Mouse (Mus musculus) heart, postnatal 0 days (tissue): Measurements from ENCODE around the gene Eif3c. TPM values are rescaled to one million over a fixed set of nuclear protein-coding genes. Genes with fewer than 3 reads are reported as not detected.
A peak's percentile ranks its signal among the peaks of the same experiment; 100 is the strongest.

Source experiments
- ATAC-seq: fragments of 200-750 bp; cut with Nextera tagmentation; 2 replicates; pipeline ENCODE4 v1.8.0; 2017; ENCODE audit warnings: low read depth, moderate number of reproducible peaks, moderate library complexity; ENCODE audit not compliant: insufficient read depth
- DNase-seq: peaks from one replicate; pipeline ENCODE4 v3.0.0-alpha.2; 2016; ENCODE audit warnings: low spot score
- H3K27ac ChIP-seq: fragments of 300-500 bp; sonication (generic); 2 replicates; pipeline ENCODE4 v1.5.1; 2014; ENCODE audit warnings: low read depth, mild to moderate bottlenecking
- H3K27me3 ChIP-seq: fragments of 300-500 bp; sonication (generic); 2 replicates; pipeline ENCODE4 v1.6.1; 2014; ENCODE audit warnings: low read length, mixed read lengths; ENCODE audit not compliant: control insufficient read depth, insufficient read depth
- H3K36me3 ChIP-seq: fragments of 300-500 bp; sonication (generic); replicated peaks from 2 replicates; pipeline ENCODE4 v1.6.1; 2014; ENCODE audit warnings: low read length, mixed read lengths; ENCODE audit not compliant: control insufficient read depth, insufficient read depth
- H3K4me1 ChIP-seq: fragments of 300-500 bp; sonication (generic); 2 replicates; pipeline ENCODE4 v1.6.1; 2014; ENCODE audit warnings: antibody characterized with exemption; ENCODE audit not compliant: control insufficient read depth, insufficient read depth
- H3K4me2 ChIP-seq: fragments of 300-500 bp; sonication (generic); 2 replicates; pipeline ENCODE4 v1.6.1; 2014; ENCODE audit warnings: low read depth, mild to moderate bottlenecking, low read length, moderate library complexity
- H3K4me3 ChIP-seq: fragments of 300-500 bp; sonication (generic); 2 replicates; pipeline ENCODE4 v1.5.1; 2014; ENCODE audit warnings: low read depth, low read length
- H3K9ac ChIP-seq: fragments of 300-500 bp; sonication (generic); replicated peaks from 2 replicates; pipeline ENCODE4 v1.6.1; 2014; ENCODE audit warnings: low read depth, low read length, mixed read lengths
- H3K9me3 ChIP-seq: fragments of 300-500 bp; sonication (generic); replicated peaks from 2 replicates; pipeline ENCODE4 v1.6.1; 2016; ENCODE audit warnings: low read length; ENCODE audit not compliant: control insufficient read depth
- CTCF ChIP-seq: IDR thresholded peaks from 2 replicates; pipeline ENCODE4 v1.5.1; 2016; ENCODE audit warnings: antibody characterized with exemption, control low read depth, low read depth
- EP300 ChIP-seq: IDR thresholded peaks from 2 replicates; pipeline ENCODE4 v1.6.1; 2016; ENCODE audit warnings: antibody characterized with exemption, low read depth
- WGBS: fragments of 180-500 bp; shearing (Covaris S2); extraction: QIAGEN DNeasy Blood & Tissue Kit; methylation state at CpG from one replicate; pipeline ENCODE4 v1.1.7; 2014; 5-methylcytosine and 5-hydroxymethylcytosine counted together
- microRNA-seq: library from miRNA; unstranded; fragments of <30 nt; microRNA quantifications from one replicate; pipeline ENCODE4, GENCODE M21; 2016
- polyA plus RNA-seq: library from polyadenylated mRNA; unstranded; fragments of >200 nt; fragmentation: Nextera tagmentation; extraction: Ambion mirVana; gene quantifications from 2 replicates; pipeline ENCODE4 v1.2.1, GENCODE M21; 2015
- total RNA-seq: library from RNA; depleted of rRNA; stranded (reverse); fragments of >200 nt; gene quantifications from 2 replicates; pipeline ENCODE4 v1.2.3, GENCODE M21; 2014; ENCODE audit warnings: low replicate concordance; rRNA removed

The Eif3c gene
- total and polyA plus RNA-seq, 2 experiments from 2014 or later = 103 to 114 TPM

DNA sequence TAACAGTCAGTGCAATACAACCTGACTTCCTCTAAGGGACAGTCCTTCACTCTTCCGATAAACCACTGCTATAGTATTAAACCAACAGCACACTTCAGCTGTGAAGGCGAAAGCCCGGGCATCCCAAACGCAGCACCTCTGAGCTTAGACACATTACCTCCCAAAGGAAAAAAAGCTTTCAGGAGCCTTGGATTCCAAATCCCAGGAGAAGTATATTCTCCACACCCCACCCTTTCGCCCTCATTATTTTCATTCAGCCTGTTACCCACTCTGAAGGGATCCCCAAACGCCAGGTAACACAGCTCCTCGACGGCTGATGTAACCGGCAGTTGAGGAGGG is 64.6 kb downstream of the Eif3c start:
- H3K9me3 ChIP-seq = no peaks in the 10 kb centered on the region
- H3K36me3 ChIP-seq = peaks cover 46% of the 10 kb centered on the region
- H3K4me3 ChIP-seq = peak overlapping the region; percentile 92
- ATAC-seq (no peak), DNase-seq (no peak)
- H3K9ac ChIP-seq = peak overlapping the region; percentile 98
- H3K4me2 ChIP-seq = peak overlapping the region; percentile 93
- no peak for TF ChIP-seq CTCF
- TF ChIP-seq EP300 = no peak
- peaks cover 8% of the 10 kb centered on the region; the same call in 1 of the 2 replicates for H3K4me1 ChIP-seq
- peak overlapping the region; percentile 99 for H3K27ac ChIP-seq
- WGBS = 3% methylated on average over 9 of the region's 9 CpGs
- H3K27me3 ChIP-seq = no peaks in the 10 kb centered on the region

DNA sequence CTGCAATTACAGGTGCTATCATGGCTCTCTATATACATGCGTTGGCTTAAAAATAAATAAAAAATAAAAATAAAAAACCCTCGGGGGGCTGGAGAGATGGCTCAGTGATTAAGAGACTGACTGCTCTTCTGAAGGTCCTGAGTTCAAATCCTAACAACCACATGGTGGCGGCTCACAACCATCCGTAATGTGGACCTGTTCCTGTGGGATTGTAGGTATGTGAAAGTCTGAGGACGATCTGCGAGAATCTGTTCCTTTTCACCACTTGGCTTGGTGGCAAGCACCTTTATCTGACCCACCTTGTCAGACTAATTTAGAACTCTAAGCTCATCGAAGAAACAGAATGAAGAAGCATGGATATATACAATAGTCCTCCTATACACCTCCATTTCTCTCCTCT is 66.8 kb downstream of the Eif3c start:
- no peak overlapping the region for H3K4me2 ChIP-seq
- no peak overlapping the region for H3K27ac ChIP-seq
- TF ChIP-seq CTCF (no peak), EP300 (no peak)
- no peak for ATAC-seq
- DNase-seq = no peak
- H3K9ac ChIP-seq = no peak overlapping the region
- no peaks in the 10 kb centered on the region for H3K9me3 ChIP-seq
- peaks cover 8% of the 10 kb centered on the region; the same call in 1 of the 2 replicates for H3K4me1 ChIP-seq
- 88% methylated on average over 7 of the region's 7 CpGs for WGBS
- no peaks in the 10 kb centered on the region for H3K27me3 ChIP-seq
- no peak overlapping the region for H3K4me3 ChIP-seq
- peaks cover 68% of the 10 kb centered on the region for H3K36me3 ChIP-seq

DNA sequence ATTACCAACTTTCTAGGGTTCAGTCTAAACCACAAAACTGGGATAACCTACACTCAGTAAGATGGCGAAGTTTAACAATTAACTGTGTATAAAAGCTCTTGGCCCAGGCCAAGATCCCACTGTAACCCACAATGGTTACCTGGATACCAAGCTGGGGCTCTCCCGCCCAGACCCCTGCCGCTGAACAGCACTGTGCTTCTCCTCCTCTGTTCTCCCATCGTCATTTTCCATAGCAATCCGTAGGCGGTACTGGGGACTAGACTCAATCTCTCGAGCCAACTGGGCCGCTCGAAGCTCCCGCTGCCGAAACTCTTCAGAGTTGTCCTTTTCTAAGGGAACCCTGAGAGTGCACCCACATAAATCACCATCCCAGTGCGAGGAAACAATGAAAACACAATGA is 68.2 kb downstream of the Eif3c start:
- DNase-seq = no peak
- Histone ChIP-seq H3K4me2 (no peak overlapping the region), H3K4me1 (peaks cover 8% of the 10 kb centered on the region; the same call in 1 of the 2 replicates), H3K27ac (no peak overlapping the region), H3K36me3 (peaks cover 83% of the 10 kb centered on the region), H3K4me3 (no peak overlapping the region), H3K27me3 (no peaks in the 10 kb centered on the region), H3K9ac (no peak overlapping the region), H3K9me3 (no peaks in the 10 kb centered on the region)
- ATAC-seq = no peak
- WGBS = 93% methylated on average over 12 of the region's 12 CpGs
- no peak for TF ChIP-seq CTCF
- TF ChIP-seq EP300 = no peak

DNA sequence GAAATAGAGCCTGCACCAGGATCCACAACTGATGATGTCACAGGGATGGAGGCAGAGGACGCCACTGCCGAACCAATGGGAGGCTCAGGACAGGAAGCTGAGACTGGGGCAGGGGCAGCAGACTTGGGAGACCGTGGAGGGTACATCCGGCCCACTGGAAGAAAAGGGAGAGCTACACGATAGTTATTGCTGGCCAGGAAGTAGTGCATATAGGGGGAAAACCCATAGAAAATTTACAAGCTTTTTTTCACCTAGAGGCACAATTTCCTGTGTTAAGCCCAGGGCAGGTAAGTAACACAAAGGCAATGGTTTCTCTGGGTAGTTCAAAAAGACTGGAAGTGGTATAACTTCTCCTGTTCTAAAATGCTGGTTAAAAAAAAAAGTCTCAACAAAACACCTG is 69.7 kb downstream of the Eif3c start:
- Histone ChIP-seq H3K36me3 (peaks cover 98% of the 10 kb centered on the region), H3K9me3 (no peaks in the 10 kb centered on the region), H3K27me3 (no peaks in the 10 kb centered on the region), H3K4me2 (no peak overlapping the region), H3K4me1 (peaks cover 6% of the 10 kb centered on the region; the same call in 1 of the 2 replicates), H3K27ac (no peak overlapping the region), H3K9ac (no peak overlapping the region), H3K4me3 (no peak overlapping the region)
- ATAC-seq = no peak
- DNase-seq = no peak
- WGBS = 86% methylated on average over 5 of the region's 5 CpGs
- TF ChIP-seq EP300 (no peak), CTCF (no peak)

Small RNA genes lying within 50 kb of the gene (microRNA-seq; reads per million reads assigned to microRNA genes)
- gene Mir7059 = 2.0 reads per million, percentile 5 among the genes with 10 or more reads in this experiment

Other genes starting within 250 kb of the Eif3c start
- gene Lat, start 196.8 kb downstream of the Eif3c start, total RNA-seq = 0.73 and 6.7 TPM in 2 replicates
- 0.75 and 1.1 TPM in 2 replicates for gene Lat, start 196.8 kb downstream of the Eif3c start, polyA plus RNA-seq
- gene Spns1, start 189.0 kb downstream of the Eif3c start, total RNA-seq = 47.0 and 87.1 TPM in 2 replicates
- gene Spns1, start 189.0 kb downstream of the Eif3c start, polyA plus RNA-seq = 34.6 and 36.0 TPM in 2 replicates
- gene Nfatc2ip, start 169.7 kb downstream of the Eif3c start, total RNA-seq = 3.5 and 6.5 TPM in 2 replicates
- 1.2 TPM in 2 replicates for gene Nfatc2ip, start 169.7 kb downstream of the Eif3c start, polyA plus RNA-seq
- 0.04 TPM in 1 of 2 replicates, not detected in the other for gene Cd19, start 151.5 kb downstream of the Eif3c start, total RNA-seq
- gene Cd19, start 151.5 kb downstream of the Eif3c start, polyA plus RNA-seq = 0.12 and 0.21 TPM in 2 replicates
- 20.2 and 24.8 TPM in 2 replicates for gene Rabep2, start 137.7 kb downstream of the Eif3c start, total RNA-seq
- 15.0 and 16.4 TPM in 2 replicates for gene Rabep2, start 137.7 kb downstream of the Eif3c start, polyA plus RNA-seq
- gene Atp2a1, start 103.3 kb downstream of the Eif3c start, total RNA-seq = 0.92 and 3.8 TPM in 2 replicates
- 0.40 and 0.92 TPM in 2 replicates for gene Atp2a1, start 103.3 kb downstream of the Eif3c start, polyA plus RNA-seq
- 22.6 and 30.3 TPM in 2 replicates for gene Sh2b1, start 91.0 kb downstream of the Eif3c start, total RNA-seq
- gene Sh2b1, start 91.0 kb downstream of the Eif3c start, polyA plus RNA-seq = 34.4 and 34.5 TPM in 2 replicates
- gene Tufm, start 79.0 kb downstream of the Eif3c start, total RNA-seq = 151 and 153 TPM in 2 replicates
- gene Tufm, start 79.0 kb downstream of the Eif3c start, polyA plus RNA-seq = 199 and 205 TPM in 2 replicates
- 21.8 and 35.6 TPM in 2 replicates for gene Atxn2l, start 63.0 kb downstream of the Eif3c start, total RNA-seq
- 13.4 and 14.1 TPM in 2 replicates for gene Atxn2l, start 63.0 kb downstream of the Eif3c start, polyA plus RNA-seq
- gene Apobr, start 18.5 kb upstream of the Eif3c start, total RNA-seq = not detected in 2 replicates
- gene Apobr, start 18.5 kb upstream of the Eif3c start, polyA plus RNA-seq = 0.34 and 0.40 TPM in 2 replicates
- 14.8 and 17.1 TPM in 2 replicates for gene Cln3, start 19.4 kb upstream of the Eif3c start, total RNA-seq
- gene Cln3, start 19.4 kb upstream of the Eif3c start, polyA plus RNA-seq = 14.9 and 17.0 TPM in 2 replicates
- gene Il27, start 28.5 kb upstream of the Eif3c start, total RNA-seq = not detected in 2 replicates
- not detected in 2 replicates for gene Il27, start 28.5 kb upstream of the Eif3c start, polyA plus RNA-seq
- gene Nupr1, start 64.5 kb upstream of the Eif3c start, total RNA-seq = 1.3 and 4.1 TPM in 2 replicates
- 8.9 and 13.0 TPM in 2 replicates for gene Nupr1, start 64.5 kb upstream of the Eif3c start, polyA plus RNA-seq
- gene Sgf29, start 82.9 kb upstream of the Eif3c start, total RNA-seq = 15.9 and 20.7 TPM in 2 replicates
- 21.9 and 25.3 TPM in 2 replicates for gene Sgf29, start 82.9 kb upstream of the Eif3c start, polyA plus RNA-seq
- gene Sult1a1, start 110.0 kb upstream of the Eif3c start, total RNA-seq = 64.2 and 78.2 TPM in 2 replicates
- gene Sult1a1, start 110.0 kb upstream of the Eif3c start, polyA plus RNA-seq = 24.8 and 30.4 TPM in 2 replicates
- gene Bola2, start 129.0 kb upstream of the Eif3c start, total RNA-seq = 29.3 and 36.5 TPM in 2 replicates
- 89.0 and 93.7 TPM in 2 replicates for gene Bola2, start 129.0 kb upstream of the Eif3c start, polyA plus RNA-seq
- 6.2 and 12.6 TPM in 2 replicates for gene Slx1b, start 129.4 kb upstream of the Eif3c start, total RNA-seq
- 4.9 and 6.3 TPM in 2 replicates for gene Slx1b, start 129.4 kb upstream of the Eif3c start, polyA plus RNA-seq
- gene Coro1a, start 141.4 kb upstream of the Eif3c start, total RNA-seq = 14.8 and 25.3 TPM in 2 replicates
- 8.4 and 8.5 TPM in 2 replicates for gene Coro1a, start 141.4 kb upstream of the Eif3c start, polyA plus RNA-seq
- 59.2 and 69.4 TPM in 2 replicates for gene Mapk3, start 193.2 kb upstream of the Eif3c start, total RNA-seq
- 51.9 and 53.0 TPM in 2 replicates for gene Mapk3, start 193.2 kb upstream of the Eif3c start, polyA plus RNA-seq
- 7.3 and 7.9 TPM in 2 replicates for gene Gdpd3, start 199.9 kb upstream of the Eif3c start, total RNA-seq
- gene Gdpd3, start 199.9 kb upstream of the Eif3c start, polyA plus RNA-seq = 0.69 and 0.77 TPM in 2 replicates
- 88.9 and 146 TPM in 2 replicates for gene Ypel3, start 210.5 kb upstream of the Eif3c start, total RNA-seq
- gene Ypel3, start 210.5 kb upstream of the Eif3c start, polyA plus RNA-seq = 84.1 and 111 TPM in 2 replicates
- gene Tbx6, start 215.1 kb upstream of the Eif3c start, total RNA-seq = 0.23 and 1.3 TPM in 2 replicates
- 0.07 TPM in 1 of 2 replicates, not detected in the other for gene Tbx6, start 215.1 kb upstream of the Eif3c start, polyA plus RNA-seq
- 93.7 and 118 TPM in 2 replicates for gene Ppp4c, start 226.1 kb upstream of the Eif3c start, total RNA-seq
- gene Ppp4c, start 226.1 kb upstream of the Eif3c start, polyA plus RNA-seq = 75.8 and 77.4 TPM in 2 replicates
- gene Fam57b, start 231.3 kb upstream of the Eif3c start, total RNA-seq = 0.99 and 2.9 TPM in 2 replicates
- 2.6 and 3.0 TPM in 2 replicates for gene Fam57b, start 231.3 kb upstream of the Eif3c start, polyA plus RNA-seq